Mouse (Mus musculus) retina, postnatal 1 day (tissue): ENCODE results near the gene Ccnt2.
A peak's percentile ranks its signal among the peaks of the same experiment; 100 is the strongest.

Experiments
- DNase-seq: peaks from one replicate; pipeline ENCODE4 v3.0.0-alpha.2; 2012

The Ccnt2 gene

DNA sequence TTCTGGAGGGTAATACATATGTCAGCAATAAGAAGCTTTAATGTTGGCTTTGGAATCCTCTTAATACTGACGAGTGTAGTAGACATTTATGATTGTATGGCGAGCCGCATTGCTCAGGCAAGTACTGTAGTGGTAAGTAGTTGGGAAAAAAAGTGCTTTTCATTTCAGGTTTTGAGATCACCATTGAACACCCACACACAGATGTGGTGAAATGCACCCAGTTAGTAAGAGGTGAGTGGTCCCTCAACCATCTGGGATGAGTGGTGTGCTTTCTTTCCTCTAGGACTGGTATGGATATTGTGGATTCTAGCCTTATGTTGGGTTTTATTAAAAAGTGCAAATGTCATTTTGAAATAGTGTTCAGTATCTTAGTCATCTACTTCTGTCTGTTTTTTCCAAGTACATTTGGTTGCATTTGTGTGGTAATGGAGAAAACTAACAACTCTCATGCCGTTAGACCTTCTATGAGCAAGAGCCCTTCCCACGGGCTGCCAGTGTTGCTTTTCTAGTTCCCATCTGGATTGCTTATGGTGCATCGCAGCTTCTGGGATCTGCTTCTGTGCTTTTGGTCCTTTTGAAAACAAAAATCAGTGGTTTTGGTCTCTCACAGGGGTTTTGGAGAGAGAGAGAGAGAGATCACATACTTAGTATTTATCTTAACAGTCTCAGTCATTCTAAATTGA is 21.3 kb downstream of the Ccnt2 start:
- no peak for DNase-seq

DNA sequence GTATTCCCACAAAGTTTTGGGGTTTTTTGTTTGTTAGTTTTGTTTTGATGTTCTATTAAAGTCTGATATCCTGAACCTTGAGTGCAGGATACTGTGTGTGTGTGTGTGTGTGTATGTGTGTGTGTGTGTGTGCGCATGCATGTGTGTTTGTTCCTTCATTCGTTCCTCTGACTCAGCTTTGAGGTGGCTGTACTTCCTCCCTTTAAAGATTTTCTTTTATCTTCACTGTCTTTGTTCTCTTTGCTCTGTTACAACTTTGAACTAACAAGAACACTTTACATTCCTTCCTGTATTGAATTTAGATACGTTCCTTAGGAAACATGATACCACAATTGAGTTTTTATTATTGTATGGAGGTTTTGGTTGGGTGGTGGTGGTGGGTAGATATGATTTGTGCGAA is 22.4 kb downstream of the Ccnt2 start:
- no peak for DNase-seq

DNA sequence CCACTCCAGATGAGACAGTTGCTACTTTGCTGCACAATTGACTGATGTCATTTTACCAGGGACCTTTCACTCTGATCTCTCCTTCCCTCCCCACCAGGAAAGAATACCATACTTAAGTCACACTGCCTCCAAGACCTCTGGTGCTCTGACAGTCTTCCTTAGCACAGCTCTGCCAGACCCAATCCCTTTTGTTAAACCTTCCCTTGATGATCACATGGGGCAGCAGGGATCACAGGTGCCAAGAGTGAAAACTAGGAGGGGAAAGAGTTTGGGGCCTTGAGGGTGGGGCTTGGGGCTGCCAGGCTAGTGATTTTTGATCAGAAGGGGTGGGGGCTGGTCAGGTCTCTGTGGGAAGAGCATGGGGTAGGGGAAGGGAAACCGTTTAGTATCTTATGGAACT is 22.8 kb downstream of the Ccnt2 start:
- no peak for DNase-seq

DNA sequence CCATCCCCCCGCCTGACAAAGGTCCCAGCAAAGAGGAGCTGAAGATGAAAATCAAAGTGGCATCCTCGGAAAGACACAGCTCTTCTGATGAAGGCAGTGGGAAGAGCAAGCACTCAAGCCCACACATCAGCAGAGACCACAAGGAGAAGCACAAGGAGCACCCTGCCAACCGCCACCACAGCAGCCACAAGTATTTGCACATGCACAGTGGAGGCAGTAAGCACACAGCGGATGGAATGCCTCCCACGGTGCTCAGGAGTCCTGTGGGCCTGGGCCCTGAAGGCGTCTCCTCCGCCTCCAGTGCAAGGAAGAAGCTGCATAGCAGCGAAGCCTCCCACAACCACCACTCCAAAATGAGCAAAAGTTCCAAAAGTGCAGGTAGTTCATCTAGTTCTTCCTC is 29.0 kb downstream of the Ccnt2 start:
- DNase-seq: no peak

DNA sequence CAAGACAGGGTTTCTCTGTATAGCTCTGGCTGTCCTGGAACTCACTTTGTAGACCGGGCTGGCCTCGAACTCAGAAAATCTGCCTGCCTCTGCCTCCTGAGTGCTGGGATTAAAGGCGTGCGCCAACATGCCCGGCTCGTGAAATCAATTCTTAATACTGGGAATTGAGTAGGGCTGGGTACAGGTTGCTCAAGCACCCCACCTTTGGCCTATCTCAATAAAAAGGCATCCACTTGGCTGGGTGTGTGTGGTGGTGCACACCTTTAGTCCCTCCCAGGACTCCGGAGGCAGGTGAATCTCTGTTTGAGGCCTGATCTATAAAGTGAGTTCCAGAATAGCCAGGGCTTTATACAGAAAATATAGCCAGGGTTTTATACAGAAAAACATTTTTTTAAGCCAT is 34.7 kb downstream of the Ccnt2 start:
- DNase-seq: no peak

DNA sequence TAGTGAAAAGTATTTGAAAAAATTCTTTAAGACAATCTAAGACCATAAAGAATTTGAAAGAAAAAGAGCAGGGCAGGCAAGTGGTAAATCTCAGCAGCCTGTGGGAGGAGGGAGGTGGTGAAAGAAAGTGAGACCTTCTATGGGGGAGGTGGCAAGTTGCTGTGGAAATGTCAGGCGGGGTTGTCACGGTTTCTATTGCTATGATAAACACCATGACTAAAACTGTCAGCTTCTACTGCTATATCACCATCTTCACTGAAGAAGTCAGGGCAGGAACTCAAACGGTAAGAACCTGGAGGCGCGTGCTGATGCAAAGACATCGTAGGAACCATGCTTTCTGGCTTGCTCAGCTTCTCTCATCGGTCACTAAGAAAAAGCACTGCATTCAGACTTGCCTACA is 39.0 kb downstream of the Ccnt2 start:
- DNase-seq: no peak

DNA sequence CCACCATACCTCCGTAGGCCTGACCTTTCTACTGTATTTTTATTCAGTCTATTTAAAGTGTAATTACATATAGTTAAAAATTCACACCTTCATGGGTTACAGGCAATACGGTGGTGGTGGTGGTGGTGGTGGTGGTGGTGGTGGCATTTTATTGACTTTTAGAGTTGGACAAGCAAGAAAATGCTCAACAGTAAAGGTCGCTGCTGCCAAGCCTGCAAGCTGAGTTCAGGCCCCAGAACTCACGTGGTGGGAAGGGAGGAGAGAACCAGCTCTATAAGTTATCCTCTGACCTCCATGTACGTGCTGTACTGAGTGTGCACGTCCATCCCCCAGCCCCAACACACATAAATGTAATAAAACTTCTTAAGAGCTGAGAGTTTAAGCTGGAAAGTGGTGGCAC is 42.4 kb downstream of the Ccnt2 start:
- no peak for DNase-seq

DNA sequence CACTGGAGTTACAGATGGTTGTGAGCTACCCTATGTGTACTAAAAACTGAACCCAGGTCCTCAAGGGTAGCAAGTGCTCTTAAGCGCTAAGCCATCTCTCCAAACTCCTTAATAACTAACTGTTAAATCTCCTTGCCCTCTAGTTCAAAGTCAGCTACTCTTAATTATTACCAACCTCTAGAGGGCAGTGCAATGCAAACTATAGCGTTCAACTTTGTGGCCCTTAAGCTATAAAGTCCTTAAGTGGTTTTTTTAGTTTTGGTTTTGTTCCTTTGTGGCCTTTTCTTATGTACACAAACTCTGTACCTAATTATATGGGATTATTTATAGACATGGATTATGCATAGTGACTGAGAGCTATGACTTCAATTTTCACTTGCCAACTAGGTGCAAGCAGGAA is 53.4 kb downstream of the Ccnt2 start:
- DNase-seq: peak; percentile 67

DNA sequence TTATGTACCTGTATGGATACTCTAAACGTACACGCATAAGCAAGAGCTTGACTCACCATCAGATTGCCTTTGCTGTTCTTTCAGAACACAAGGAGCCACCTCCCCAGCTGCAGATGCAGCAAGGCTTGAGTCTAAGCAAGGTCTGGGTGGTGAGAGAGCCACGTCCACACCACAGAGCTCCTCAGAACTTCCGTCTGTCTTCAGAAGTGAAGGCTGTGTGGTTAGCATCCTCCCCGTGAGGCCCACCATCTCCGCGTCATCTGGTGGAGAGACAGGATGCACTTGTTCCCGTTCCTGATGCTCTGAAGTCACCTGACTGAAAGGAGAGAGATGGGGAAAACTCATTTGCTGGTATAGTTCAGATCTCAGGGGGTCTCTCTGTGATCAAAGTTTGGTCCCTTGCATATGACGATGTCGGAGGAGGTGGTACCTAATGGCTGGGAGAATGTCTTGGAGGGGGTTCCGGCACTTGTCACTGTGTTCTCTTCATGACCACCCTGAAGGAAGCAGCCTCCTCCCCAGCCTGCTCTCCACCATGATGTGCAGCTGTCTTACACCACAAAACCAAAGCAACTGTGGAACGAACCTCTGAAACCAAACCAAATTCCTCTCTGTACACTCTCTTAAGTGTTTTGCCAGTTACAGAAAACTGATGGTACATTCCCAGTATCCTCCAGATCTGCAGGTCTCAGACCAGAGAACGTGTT is 56.4 kb downstream of the Ccnt2 start:
- no peak for DNase-seq

DNA sequence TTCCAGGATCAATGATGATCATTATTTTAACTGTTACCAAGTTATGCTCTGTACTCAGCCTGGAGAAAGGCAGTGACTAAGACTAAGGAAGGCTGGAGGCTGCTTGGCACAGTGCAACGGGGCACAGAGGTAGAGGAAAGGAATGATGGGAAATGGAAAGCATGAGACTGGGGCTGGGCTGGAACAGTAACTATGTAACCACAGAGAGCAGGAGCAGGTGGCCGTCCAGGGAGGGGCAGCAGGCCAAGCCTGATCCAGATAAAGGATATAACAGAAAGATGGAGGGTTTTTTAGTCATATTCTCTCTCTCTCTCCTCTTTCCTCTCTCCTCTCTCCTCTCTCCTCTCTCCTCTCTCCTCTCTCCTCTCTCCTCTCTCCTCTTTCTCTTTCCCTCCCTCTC is 59.8 kb downstream of the Ccnt2 start:
- DNase-seq: no peak

DNA sequence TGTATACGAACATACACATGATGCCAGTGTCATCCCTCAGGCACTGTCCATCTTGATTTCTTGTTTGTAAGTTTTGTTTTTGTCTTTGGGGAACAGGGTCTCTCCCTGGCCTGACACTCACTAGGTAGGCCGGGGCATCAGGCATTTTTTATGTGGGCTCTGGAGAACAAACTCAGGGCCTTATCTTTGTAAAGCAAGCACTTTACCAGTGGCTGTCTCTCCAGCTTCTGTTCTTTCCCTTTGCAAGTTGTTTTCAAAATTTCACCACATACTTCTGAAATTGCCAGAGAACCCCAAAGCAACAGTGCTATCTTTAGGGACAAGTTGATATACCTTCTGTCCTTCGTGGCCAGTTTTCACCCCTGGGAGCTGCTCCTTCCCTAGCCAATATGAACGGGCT is 60.2 kb downstream of the Ccnt2 start:
- no peak for DNase-seq

DNA sequence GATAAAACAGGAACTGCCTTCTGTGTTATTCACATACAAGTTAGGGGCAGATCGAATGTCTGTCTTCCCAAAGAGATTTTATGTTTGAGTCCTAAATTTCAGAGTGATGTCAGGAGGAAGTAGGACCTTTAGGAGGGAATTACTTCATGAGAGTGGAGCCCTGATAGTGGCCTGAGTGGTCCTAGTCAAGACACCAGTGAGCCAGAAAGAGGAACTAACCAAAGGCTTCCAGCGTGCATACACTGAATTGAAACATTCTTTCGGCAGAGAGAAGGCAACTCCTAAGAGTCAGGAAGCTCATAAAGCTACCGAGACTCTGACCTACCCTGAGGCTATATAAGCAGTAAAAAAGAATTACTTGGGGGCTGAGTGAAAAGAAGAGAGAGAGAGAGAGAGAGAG is 62.7 kb downstream of the Ccnt2 start:
- no peak for DNase-seq

DNA sequence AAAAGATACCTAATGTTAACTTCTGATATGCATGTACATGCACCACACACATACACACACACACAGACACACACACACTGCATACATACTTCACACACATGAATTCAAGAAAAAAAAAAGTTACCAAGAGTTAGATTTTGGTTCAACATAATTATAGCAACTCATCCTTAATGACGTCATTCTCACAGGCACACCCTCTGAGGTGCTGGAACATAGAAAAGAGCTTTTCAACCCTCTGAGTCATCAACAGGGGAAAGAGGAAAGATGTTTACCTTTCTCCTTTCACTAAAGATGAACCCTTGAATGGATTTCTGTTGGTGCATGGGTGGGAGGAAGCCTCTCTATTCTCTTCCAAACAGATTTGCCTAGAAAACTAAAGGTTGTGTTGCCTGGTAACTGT is 64.6 kb downstream of the Ccnt2 start:
- DNase-seq: no peak

DNA sequence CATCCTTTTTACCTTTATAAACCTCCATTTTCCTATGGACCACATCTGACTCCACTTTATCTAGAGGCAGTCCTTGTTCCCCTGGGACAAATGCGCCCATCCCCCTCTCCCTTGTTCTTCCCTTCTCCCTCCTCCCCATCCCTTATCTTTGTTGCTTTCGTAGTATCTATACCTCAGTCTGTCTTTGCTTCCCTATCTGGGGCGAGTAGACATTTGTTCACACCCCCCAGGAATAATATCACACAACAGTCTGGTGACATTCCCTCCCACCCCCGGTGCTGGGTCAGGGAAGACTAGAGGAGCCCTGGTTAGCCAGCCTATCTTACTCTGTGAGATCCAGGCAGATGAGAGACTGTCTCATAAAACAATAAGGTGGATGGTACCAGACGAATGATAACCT is 71.5 kb downstream of the Ccnt2 start:
- DNase-seq: no peak

DNA sequence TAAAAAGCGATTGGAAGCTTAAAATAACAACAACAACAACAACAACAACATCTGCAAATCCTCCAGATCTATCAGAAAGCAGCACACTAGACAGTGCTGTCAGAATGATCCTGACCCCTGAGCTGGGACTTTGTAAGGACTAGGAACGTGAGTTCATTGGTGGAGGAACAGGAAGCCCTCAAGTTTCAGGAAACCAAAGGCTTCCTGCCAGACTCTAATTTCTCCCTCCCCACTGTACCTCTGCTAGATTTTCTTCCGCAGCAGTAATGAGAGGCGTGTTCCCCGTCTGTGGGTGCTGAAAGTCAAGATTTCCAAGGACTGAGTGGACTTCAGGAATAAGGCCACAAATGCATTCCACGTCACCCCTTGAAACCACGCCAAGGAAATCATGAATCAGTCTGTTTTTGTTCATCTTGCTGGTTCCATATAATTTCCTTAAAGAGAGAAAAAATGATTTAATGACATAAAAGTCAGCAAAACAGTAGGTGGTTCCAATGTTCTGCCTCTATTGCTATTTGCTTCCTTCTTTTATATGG is 76.2 kb downstream of the Ccnt2 start:
- DNase-seq: no peak

DNA sequence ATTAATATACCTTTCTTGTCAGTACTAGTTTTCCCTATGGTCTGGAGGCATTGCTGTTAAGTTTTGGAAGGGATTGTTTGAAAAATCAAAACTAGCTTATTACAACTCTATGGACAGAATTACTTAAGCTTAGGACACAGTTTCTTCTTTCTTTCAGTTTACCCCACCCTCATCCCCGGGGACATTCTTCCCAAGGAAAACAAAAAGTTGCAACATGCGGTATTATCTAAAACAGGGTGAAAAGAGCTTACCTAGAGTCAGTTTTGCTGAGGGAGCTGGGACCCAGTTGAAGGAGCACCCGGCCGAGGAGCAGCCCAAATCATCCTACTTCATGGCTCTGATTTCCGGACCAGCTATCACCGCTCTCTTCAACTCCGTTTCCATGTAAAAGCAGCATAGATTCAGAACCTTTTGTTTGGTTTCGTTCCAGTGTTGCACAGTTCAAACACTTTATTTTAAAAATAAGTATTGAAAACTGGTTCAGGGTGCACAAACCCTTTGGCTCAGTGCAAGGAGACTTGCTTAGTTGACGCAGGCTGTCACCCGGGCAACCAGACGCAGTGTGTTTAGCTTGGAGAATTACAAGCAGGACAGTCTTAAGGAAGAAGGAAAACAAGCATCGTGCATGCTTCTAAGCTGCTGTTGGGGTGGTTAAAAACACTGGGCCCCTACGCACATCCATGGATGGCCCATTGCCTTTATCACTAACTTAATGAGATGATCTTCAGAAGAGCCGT is 80.7 kb downstream of the Ccnt2 start, which contains the start of gene Map3k19:
TSS of gene Map3k19 (minus strand) at position 546 of the 737 bp plus-strand sequence.
- no peak for DNase-seq
